Mouse (Mus musculus) G1E-ER4 (cell line): Measurements from ENCODE around the gene Shisa9. TPM values are rescaled to one million over a fixed set of nuclear protein-coding genes. Genes with fewer than 3 reads are reported as not detected.
A peak's percentile ranks its signal among the peaks of the same experiment; 100 is the strongest.

Source experiments
- GATA1 ChIP-seq: IDR thresholded peaks from one replicate; pipeline ENCODE4 v1.8.0; 2012; ENCODE audit warnings: low read length, inconsistent platforms
- polyA plus RNA-seq: library from polyadenylated mRNA; stranded (reverse); fragments of >175 nt; gene quantifications from 2 replicates; pipeline ENCODE4 v1.2.3, GENCODE M21; 2012

Shisa9 gene
- polyA plus RNA-seq, 1 experiment = not detected

DNA sequence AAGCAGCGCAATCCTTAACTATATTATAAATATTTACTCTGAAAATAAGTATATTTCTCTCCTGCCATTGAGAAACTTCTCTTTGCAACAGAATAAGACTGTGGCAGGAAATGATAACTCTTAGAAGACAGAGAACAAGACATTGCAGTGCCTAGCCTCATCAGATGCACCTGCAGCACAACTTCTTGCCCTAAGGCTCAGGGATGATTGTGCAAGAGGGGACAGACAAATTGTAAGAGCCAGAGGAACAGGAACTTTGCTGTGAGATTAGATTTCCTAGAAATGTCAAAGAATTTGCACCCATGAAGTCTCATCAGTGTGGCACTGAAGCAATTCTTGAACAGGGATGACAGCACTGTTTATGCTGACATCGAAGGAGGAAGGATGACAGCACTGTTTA lies 223.0 kb downstream of the Shisa9 start:
- TF ChIP-seq GATA1 = no peak

DNA sequence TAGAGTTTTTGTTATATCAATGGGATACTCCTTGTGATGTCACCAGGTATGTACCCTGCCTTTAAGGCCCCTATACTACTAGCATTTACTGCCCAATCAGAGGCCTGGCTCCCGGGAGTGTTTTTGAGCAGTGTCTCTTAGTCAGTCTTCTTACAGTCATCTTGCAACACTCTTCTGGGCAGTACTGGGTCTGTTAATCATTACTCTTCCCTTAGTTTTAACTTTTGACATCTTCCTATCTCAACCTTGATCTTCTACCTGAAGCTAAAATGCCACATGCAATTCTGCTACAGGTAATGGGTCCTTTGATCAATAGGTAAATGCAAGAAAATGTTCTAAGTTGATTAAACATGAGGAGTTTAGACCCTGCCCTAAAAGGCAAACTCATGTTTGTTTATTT lies 225.4 kb downstream of the Shisa9 start:
- TF ChIP-seq GATA1 = no peak

DNA sequence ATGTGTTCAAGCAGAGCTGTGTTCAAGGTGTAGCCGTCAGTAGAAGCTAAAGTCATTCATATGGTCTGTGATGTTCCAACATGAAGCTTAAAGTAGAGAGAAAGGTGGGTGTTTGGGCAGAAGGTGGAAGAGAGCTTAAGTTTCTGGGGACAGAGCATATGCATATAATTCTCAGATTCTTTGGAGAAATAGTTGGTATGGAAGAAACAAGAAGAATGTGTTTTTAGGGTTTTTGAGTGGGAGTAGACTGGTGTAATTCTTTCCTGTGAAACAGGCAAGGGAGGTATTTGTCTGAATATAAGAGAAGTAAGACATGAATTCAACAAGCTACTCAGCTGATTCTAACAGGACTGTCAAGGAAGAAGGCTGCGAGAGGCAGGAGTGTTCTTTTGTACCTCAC lies 225.9 kb downstream of the Shisa9 start:
- no peak for TF ChIP-seq GATA1

DNA sequence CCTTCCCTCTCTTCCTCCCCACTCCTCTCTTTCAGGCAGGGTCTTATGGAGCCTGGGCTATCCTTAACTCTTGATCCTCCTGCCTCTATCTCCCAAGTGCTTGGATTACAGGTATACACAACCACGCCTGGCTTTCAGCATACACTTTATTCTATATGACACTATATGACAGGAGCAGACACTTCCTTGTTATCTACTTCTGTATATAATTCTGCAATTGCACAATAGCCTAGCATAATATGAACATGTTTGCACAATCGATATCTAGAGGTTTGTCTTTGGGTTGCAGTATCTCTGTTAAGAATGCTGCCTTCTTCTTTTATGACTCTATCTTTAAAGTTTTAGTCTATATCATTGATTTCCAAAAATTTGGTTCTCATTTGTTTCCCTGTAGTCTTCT lies 230.1 kb downstream of the Shisa9 start:
- no peak for TF ChIP-seq GATA1

DNA sequence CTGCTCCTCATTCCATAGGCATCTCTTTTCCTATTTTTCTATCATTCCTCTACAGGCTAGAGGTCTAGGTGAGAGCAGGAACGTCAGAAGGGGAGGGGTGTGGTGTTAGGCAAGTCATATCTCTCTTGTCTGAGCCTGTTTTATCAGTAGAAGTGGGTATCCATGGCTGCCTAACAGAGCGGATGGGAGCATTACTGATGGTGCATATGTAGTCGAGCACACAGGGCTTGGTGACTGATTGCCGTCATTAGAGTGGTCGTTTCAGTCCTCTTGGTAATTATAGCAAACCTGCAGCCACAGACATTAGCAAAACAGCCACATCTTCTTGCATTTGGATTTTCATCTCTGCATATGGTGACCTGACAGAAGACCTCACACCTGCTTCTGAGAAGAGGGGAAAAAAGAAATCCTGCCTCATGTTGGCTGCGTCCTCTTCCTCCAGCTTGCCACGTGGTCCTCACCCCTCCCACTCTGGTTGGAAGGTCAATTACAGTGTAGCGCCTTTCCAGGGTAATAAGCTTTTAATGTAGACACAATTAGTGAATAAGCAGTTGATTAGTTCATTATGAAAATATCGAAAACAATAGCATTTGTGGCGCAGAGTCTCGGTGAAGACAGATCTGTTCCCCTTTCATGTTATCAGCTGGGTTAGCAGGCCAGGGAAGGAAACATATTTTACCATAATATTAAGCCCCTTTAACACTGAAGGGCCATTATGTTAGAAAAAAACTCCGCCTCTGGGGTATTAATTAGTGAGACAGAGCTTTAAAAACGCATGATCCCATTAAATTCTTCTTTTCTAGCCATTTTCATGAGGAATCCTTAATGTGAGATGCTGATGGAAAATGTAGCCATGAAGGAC lies 233.6 kb downstream of the Shisa9 start:
- no peak for TF ChIP-seq GATA1

DNA sequence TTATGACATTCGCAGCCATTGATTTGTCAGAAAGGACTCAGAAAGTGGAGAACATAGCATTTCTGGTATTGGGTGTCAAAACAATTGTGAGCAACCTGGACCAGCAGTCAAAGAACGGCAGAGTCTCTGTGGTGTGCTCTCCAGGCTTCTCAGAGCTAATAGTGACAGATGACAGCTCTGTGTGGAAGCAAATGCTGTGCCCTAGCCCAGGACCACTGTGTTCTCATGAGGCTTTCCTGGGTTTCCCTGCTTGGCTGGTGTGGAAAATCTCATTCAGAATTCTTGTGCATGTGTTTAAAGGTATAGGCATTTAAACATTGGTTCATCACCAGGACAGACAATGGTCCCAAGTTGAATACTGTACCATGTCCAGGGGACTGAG lies 234.2 kb downstream of the Shisa9 start:
- no peak for TF ChIP-seq GATA1

DNA sequence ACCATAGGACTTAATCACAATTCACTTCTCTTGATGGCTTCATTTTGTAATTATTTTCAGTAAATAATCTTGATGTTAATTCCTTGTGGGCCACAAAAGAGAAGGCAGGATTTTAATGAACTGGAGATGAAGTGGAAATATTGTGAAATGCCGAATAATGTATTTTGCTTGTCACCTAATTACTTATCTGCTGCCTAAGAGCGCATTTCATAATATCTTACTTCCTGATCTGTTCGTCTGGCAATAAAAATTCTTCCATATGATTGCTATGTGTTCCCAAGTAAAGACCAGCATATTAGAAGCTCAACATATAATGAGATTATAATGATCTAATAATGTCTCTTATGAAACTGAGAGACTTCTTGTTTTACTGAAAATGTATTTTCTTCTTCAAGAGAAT lies 235.9 kb downstream of the Shisa9 start:
- TF ChIP-seq GATA1 = no peak

DNA sequence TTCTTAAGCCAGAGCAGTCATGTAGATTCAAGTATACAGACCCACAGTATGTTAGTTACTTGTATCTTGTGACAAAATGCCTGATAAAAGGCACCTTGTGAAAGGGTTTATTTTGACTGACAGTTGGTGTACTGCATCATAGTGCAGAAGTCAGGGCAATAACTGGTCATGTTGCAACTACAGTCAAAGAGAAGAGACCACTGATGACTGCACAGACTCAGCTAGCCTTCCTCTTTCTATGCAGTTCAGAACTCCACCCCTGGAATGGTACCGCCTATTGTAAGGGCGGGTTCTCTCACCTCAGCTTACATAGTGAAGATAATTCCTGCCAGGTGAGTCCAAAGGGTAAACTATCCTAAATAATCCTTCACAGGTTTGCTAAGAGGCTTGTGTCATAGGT lies 239.6 kb downstream of the Shisa9 start:
- no peak for TF ChIP-seq GATA1

DNA sequence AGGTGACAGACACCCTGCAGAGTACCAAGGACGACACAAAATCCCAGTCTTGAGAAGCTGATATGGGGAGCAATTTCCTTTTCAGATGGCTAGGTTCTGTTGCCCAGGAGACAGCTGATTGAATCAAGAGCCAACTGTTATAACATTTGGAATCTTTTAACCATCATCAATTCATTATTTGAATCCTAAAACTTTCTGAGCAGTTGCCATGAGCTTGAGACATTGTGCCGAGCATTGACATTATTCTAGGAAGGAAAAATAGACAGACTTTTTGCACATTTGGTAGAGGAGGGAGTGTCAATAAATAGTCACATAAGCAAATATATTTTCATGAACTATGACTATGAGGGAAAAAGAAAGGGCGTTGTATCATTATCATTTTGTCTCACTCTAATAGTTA lies 243.0 kb downstream of the Shisa9 start:
- no peak for TF ChIP-seq GATA1

DNA sequence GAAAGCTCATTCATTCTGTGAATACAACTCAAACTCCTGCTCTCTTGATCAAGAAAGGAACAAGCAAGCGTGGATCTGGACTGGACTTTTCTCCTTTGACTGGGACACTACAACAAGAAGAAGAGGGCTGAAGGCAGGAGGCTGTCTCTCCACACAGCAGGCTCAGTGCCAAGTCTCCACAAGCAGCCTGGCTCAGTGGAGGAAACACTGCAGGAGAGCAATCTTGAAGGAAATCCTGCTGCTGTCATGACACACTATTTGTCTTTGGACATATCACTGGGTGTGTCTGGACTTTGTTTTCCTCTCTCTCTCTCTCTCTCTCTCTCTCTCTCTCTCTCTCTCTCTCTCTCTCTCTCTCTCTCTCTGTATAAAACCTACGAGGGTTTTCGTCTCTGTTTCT lies 249.4 kb downstream of the Shisa9 start:
- TF ChIP-seq GATA1 = no peak

DNA sequence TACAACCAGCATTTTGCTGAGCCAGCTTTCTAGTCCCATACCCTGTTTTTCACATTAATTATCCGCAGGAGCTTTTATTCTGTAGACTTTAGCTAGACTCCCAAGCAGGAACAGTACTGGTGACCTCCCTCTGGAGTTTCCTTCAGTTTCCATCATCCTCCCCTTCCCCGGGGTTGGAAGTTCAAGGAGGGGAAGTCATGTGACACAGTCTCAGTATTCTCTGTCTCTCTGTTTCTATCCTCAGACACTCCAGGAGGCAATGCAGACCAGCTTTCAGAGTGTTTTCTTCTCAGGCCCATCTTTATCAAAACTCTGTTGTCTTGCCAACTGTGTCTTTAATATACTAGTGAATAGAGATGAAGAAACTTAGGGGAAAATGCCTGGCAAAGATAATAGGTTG lies 250.4 kb downstream of the Shisa9 start:
- TF ChIP-seq GATA1 = no peak

DNA sequence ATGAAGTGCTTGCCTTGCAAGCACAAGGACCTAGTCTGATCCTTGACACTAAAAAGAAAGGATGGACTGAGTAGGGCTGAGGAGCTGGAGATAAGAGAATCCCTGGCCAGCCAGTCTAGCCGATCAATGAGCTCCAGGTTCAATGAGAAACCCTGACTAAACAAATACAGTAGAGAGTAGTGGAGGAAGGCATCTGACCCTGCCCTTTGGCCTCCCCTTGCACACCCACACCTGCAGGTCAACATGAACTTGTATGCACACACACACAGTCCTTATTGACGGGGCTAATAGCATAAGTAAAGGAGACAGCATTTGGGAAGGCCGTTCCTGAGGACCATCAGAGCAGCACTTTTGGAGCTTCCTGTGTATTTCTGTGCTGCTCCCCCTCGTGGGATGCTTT lies 254.7 kb downstream of the Shisa9 start:
- no peak for TF ChIP-seq GATA1

DNA sequence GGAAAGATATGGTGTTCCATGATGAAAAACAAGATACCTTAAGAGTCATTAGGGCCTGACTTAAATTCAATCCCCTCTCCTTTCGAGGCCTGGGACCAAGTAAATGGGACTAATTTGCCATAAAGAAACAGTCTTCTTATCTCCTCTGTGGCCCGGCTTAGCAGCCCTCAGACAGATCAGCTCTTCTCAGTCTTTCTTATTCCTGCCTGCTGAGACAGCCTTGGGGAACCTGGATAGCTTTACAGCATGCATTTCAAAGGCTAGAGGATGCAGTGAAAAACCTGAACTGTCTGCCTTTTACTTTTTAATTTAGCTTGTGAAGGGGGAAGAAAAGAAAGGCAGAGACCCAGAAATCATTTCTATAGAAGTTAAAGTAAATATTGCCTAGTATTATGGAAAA lies 275.4 kb downstream of the Shisa9 start:
- TF ChIP-seq GATA1 = no peak

DNA sequence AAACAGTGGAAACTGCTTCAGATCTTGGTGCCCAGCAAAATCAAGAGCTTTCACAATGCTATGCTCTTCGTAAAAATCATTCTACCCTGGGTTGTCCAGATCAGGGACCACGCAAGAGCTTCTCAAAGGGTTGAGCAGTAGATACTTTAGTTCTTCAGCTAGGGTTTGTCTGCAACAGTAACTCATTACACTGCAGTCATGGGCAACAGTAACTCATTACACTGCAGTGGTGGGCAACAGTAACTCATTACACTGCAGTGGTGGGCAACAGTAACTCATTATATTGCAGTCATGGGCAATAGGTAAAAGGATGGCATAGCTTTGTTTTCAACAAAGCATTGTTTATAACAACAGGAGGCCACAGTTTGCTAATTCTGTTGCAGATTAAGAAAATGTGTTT lies 281.9 kb downstream of the Shisa9 start:
- no peak for TF ChIP-seq GATA1

DNA sequence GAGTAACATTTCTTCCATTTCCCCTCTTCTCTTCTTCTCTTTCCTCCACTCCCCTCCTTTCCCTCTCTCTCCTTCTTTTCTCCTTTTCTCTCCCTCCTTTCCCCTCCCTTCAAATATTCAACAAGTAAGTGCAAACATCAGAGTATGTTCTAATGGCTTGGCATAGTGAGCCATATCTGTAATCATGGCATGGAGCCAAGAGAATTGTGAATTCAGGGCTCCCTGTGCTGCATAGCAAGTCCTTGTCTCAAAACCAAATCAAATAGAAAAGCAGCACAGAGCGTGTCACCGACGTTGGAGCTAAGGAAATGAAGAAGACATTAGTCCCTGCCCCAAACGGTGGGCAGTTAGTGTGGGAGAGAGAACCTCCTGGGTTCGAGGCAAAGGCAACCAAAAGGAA lies 316.6 kb downstream of the Shisa9 start:
- no peak for TF ChIP-seq GATA1

DNA sequence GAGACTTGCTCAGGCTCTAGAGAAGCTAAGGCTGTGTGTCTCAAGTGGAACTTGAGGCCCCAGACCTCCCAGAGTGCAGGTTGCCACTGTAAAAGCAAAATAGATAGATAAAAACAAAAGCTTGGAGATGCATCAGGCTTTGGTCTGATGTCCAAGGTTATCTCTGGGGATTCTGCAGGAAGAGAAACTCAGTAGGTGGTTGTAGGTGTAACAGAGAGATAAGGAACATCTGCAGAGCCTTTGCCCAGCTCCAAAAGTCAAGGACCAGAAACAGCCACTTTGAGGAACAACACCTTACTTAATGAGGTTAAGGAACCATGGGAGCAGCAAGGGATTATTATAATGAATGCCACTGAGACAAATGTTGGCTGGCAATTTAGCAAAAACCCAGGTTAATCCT lies 319.5 kb downstream of the Shisa9 start:
- peak; percentile 29 for TF ChIP-seq GATA1

DNA sequence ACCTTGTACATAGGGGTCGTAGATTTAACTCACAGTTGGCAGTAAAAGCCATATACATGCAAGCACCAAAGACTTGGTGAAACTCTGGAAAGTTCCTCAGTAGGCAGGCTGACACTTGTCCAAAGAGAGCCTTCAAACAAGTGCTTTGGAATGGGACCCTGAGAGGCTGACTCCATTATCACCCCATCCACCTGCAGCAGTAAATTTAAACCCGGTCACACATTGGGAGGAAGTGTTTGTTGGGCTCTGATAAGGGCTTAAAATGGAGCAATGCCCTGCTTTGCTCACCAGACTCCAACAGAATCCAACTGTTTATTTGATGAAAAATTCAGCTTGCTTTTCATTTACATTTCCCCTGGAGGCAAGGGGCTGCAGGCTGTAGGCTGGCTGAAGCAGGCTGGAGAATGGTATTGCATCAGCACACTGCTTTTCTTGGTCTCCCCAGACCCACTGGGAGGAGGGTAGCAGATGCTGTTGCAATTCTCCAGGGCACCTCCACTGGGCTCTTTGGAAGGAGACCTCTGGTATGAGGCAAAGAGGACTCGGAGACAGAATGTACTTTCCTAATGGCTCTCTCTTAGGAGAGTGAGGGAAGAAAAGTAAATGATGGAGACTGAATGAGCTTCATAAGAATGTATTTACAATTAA lies 323.5 kb downstream of the Shisa9 start:
- TF ChIP-seq GATA1 = peak; percentile 62
